Mouse (Mus musculus) testis, adult 2 months (tissue): ENCODE data around the gene Sptbn1.

Experiments used
- CTCF ChIP-seq: fragments of 200-500 bp; IDR thresholded peaks from 2 replicates; pipeline ENCODE4 v1.5.1; 2012; ENCODE audit warnings: low read depth, mild to moderate bottlenecking, inconsistent platforms, low read length, moderate library complexity; ENCODE audit not compliant: control insufficient read depth, insufficient read depth, insufficient replicate concordance
- POLR2A ChIP-seq: fragments of 200-500 bp; IDR thresholded peaks from 2 replicates; pipeline ENCODE4 v1.6.1; 2012; ENCODE audit warnings: low read depth, mild to moderate bottlenecking, inconsistent platforms, low read length, moderate library complexity; ENCODE audit not compliant: control insufficient read depth

DNA sequence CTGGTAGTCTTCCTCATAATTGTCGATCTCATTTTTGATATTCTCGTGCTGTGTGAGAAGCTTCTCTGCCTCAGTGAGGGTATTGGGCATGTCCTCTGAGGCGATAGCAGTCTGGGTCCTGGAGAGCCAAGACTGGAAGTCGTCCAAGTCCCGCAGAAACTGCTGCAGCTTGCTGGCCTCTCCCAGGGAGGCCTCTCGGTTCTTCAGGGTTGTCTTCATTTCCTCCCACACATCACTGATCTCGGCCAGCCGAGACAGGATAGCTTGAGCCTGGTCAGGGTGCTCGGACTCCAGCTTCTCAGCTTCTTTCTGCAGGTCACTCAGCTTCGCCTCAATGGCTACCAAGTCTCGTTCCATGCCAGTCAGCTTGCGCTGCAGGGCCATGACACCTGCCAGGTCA, 130.9 kb downstream of the Sptbn1 start:
- TF ChIP-seq POLR2A: no peak
- TF ChIP-seq CTCF: no peak
